Mouse (Mus musculus) adrenal gland, postnatal 4 days (tissue): Measurements from ENCODE around the gene Tbc1d24. TPM values are rescaled to one million over a fixed set of nuclear protein-coding genes. Genes with fewer than 3 reads are reported as not detected.

Experiments
- DNase-seq, 2 experiments: peaks; one replicate each; pipeline ENCODE4 v3.0.0; 2021 to 2022; ENCODE audit warnings: low spot score in 2 of 2, mixed read lengths in 2 of 2
- total RNA-seq, 2 experiments: library from RNA; stranded (reverse); gene quantifications; 2 replicates each; pipeline ENCODE4 v1.2.3; 2021

Tbc1d24 gene
- total RNA-seq, 2 experiments from 2014 or later, result 13.7 to 15.9 TPM

GRCm38 (mm10) chr17:24211631-24212440 is 6.5 kb upstream of the Tbc1d24 start:
- DNase-seq, result peak in 1 of 2 experiments; percentile 38

DNA sequence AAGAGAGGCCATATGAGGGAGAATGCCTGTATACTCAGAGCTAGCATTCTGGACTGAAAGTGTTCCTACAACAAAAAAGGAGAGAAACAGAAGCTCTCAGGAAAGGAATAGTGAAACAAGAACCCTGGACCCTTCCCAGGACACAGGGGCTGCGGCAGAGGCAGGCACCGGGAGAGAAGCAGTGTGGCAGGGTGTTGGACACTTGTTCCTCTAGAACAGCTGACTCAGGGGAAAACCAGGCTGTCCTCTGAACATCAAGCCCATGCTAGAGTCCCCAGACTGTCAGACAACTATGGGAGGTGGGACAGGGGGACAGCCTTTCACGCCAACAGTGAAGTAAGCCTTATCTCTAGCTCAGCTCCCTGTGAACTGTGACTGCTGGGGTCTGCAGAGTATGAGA is 5.2 kb upstream of the Tbc1d24 start:
- no peak for DNase-seq

GRCm38 (mm10) chr17:24209916-24210240 is 4.5 kb upstream of the Tbc1d24 start:
- DNase-seq, result no peak

- peak in 1 of 2 experiments; percentile 24 for DNase-seq
Observed at GRCm38 (mm10) chr17:24209043-24209915, 3.9 kb upstream of the Tbc1d24 start, which contains the start of gene Ntn3. Gene Ntn3, minus strand, starts transcription at chr17:24209531.

DNA sequence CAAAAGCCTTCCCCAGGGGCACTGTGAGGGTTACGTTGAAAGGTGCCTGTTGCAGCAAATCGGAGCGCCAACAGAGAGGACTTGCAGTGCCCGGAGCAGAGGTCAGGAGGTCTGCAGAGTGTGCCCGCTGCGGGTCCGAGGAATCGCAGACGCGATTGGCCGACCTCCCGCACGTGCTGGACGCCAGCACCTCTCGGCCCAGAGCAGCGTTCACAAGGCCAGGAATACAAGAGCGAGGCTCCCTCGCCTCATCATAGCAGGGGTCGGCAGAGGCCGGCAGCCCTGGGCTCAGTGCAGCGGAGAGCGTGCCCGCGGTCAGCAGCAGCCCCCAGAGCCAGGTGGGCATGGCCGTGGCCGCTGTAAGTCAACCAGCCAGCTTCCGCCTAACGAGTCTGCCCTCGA is 3.3 kb upstream of the Tbc1d24 start:
- no peak for DNase-seq

DNA sequence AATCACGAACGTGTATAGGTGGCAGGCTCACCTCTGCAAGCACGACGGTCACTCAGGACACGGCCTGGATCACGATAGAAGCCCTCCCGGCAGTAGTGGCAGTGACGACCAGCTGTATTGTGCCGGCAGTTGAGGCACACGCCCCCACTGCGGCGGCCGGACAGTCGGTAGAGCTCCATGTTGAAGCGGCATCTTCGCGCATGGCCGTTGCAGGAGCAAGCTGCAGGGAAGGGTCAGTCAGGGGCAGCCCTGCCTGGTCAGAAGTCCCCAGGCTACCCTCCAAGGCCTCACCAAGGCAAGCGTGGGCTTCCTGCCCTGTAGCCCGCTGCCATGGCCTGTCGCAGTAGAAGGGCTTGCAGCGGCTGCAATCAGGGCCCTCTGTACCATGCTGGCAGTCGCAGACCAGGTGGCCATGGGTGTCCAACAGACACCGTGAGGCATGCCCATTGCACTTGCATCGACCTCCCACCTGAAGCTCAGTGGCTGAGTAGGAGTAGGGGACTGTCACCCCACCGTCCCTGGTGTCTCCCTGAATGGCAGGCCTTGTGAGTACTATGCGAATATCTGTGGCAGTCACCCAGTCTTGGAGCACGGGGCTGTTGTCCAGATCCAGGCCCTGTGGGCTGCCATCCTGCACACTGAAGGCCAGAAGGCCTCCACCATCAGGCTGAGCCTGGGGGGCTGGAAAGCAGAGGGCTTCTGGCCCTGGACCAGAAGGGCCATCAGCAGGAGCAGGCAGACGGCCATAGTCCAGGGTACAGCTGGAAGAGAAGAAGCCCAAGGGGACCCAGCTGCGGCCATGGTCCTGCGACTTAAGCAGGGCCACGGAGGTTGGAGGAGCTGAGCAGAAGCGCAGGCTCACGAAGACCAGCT is 2.6 kb upstream of the Tbc1d24 start:
- DNase-seq, result no peak

- DNase-seq, result no peak
Observed at GRCm38 (mm10) chr17:24206451-24207351, 1.3 kb upstream of the Tbc1d24 start.

DNA sequence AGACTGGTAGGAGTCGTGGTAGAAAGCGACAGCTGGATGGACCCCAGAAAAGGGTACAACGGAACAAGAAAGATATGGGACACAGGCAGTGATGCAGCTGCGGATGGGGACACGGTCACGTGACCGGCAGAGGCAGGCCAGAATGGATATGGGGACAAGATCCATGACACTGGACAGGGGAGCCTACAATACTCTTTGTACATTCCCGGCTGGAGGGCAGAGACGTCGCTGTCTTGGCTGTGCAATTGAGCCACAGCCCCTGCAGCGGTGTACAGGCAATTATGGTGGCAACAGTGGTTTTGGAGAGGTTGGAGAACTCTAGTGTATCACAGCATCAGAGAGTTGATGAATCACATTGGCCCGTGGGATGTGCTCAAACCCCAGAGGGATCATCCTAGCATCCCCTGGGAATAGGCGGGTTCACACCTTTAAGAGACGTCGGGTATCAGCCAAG is 573 bp upstream of the Tbc1d24 start:
- no peak for DNase-seq

GRCm38 (mm10) chr17:24204846-24205245 is 516 bp downstream of the Tbc1d24 start:
- no peak for DNase-seq

GRCm38 (mm10) chr17:24203611-24204534 is 1.5 kb downstream of the Tbc1d24 start:
- no peak for DNase-seq

- DNase-seq, result no peak
Observed at GRCm38 (mm10) chr17:24203068-24203467, 2.3 kb downstream of the Tbc1d24 start.

- DNase-seq, result no peak
Observed at GRCm38 (mm10) chr17:24201092-24201491, 4.3 kb downstream of the Tbc1d24 start.

GRCm38 (mm10) chr17:24199741-24200140 is 5.6 kb downstream of the Tbc1d24 start:
- DNase-seq, result no peak

DNA sequence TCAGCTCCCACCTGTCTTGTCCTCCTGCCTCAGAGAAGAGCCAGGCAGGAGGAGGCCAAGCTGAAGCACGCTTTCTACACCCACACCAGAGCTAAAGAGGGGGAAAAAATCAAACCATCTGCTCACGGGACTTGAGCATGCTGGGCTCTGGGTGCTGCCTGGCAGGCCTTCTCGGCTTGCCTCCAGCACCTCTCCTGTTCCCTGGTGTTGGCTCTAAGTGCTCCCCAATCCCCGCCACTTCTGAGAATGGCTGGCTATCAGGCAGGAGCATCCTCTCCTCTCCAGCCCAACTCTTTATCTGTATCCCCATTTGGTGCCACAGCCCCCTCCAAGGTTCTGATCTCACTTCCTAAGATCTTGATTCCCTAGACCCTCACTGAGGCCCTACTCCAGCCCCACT is 6.1 kb downstream of the Tbc1d24 start:
- no peak for DNase-seq

DNA sequence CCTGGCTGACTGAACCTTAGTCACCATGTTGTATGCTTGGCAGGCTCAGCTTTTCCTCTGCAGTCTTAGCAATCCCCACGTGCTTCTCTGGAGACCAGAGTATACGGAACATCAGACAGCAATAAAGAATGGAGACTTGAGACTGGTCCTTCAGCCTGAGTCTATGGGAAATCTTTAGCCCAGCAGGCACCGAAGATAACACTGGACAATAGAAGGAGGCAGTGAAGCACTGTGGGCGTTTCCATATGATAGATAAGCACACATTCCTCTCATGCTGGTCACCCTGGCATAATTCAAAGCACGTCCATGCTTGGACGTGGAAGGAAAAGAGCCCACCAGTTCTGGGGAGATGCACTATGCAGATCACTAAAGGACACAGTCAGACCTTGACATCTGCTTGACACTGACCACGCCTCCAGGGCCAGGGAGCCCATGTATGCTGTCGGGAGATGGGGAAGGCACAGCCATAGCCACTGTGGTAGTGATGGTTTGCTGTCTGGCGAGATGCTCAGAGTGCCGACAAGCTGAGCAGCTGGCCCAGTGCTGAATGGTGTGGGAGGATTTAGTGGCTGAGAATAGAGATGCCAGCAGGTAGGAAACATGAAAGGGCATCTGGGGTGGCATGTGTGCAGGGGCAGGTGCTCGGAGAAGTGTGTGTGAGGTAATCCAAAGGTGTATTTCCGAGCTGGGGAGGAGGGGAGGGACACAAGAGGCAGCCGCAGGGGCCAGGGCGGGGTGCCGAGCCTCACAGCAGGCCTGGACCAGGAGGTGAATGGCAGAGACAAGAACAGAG is 8.1 kb downstream of the Tbc1d24 start:
- DNase-seq, result no peak

DNA sequence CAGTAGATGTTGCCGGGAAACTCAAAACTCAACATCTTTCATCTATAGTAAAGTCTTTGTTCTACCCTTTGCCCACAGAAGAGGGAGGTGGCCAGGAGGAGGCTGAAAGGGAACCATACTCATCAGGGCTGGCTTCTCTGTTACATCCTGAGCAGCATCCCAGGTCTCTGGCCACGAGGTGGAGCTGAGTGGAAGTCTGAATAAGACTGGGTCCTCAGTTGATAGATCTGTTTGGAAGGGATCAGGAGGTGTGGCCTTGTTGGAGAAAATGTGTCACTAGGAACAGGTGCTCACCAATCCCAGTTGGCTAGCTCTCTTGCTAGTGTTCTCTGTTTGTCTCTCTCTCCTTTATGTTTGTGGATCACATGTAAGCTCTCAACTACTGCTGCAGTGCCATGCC is 10.0 kb downstream of the Tbc1d24 start:
- DNase-seq, result no peak

DNA sequence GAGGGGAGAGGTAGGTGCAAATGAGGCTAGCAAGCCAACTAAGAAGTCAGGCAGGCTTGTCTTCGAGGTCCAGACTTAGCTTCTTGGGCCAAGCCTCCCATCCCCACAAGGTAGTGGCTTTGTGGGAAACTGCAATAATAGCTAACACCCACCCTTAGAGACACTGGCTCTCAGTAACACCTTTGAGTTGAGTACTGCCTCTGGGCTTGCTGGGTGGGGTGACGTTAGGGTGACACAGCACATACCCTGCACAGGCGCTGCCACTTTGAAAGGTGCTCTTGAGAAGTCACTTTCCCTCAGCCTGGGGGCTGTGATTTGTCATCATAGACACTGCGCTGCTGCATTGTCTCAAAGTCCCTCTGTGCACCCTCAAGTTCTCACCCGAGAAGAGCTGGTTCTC is 11.6 kb downstream of the Tbc1d24 start:
- no peak for DNase-seq

DNA sequence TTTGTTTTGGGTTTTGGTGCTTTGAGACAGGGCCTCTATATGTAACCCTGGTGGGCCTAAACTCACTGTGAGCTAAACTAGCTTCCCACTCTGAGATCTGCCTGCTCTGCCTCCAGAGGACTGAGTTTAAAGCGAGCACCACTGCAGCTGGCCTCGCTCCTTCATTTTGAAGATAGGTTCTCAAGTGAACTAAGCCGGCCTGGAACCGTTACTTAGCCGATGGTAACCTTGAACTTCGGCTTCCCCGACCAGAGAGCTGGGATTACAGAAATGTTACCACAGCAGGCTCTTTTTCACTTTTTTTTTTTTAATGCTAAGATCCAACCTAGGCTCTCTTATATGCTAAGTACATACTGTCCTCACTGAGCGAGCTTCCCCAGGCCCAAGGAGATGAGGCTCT is 12.1 kb downstream of the Tbc1d24 start:
- no peak for DNase-seq
